Mouse (Mus musculus) MEL (cell line): ENCODE results near the gene Nlrp4a. TPM values are rescaled to one million over a fixed set of nuclear protein-coding genes. Genes with fewer than 3 reads are reported as not detected.
"Not testable (repeated sequence)": the region's sequence is repeated elsewhere in the genome, so short reads cannot be mapped to it uniquely, and the experiment has no call there.

Experiments
- DNase-seq: peaks from one replicate; pipeline ENCODE4 v3.0.0; 2011; ENCODE audit warnings: low read depth, low spot score
- H3K27ac ChIP-seq: 2 replicates; pipeline ENCODE4 v1.5.1; 2012; ENCODE audit warnings: low read depth, mild to moderate bottlenecking, control low read depth, low read length, moderate library complexity; ENCODE audit not compliant: control insufficient read depth
- H3K27me3 ChIP-seq, 2 experiments: fragments of 150-350 bp in 1 of 2; sonication (generic) in 1 of 2; 2 replicates each; pipeline ENCODE4 v1.6.1; 2012; ENCODE audit warnings: low read length in 2 of 2, mild to moderate bottlenecking in 2 of 2, improper control_type of control experiment in 1 of 2, moderate library complexity in 1 of 2; ENCODE audit not compliant: insufficient read depth in 2 of 2, control insufficient read depth in 1 of 2
- H3K36me3 ChIP-seq, 2 experiments: 2 replicates each; pipeline ENCODE4 v1.6.1; 2012 to 2014; ENCODE audit warnings: low read length in 2 of 2, improper control_type of control experiment in 1 of 2, inconsistent platforms in 1 of 2, mild to moderate bottlenecking in 1 of 2; ENCODE audit not compliant: insufficient read depth in 2 of 2, control insufficient read depth in 1 of 2
- H3K4me1 ChIP-seq, 2 experiments: fragments of 150-350 bp in 1 of 2; sonication (generic) in 1 of 2; 2 replicates each; pipeline ENCODE4 v1.6.1; 2012; ENCODE audit warnings: low read length in 2 of 2, improper control_type of control experiment in 1 of 2, mild to moderate bottlenecking in 1 of 2; ENCODE audit not compliant: insufficient read depth in 2 of 2, control insufficient read depth in 1 of 2
- H3K4me3 ChIP-seq, 2 experiments: fragments of 150-350 bp in 1 of 2; sonication (generic) in 1 of 2; 2 replicates each; pipeline ENCODE4 v1.5.1; 2012; ENCODE audit warnings: low read depth in 2 of 2, low read length in 2 of 2, mild to moderate bottlenecking in 2 of 2, moderate library complexity in 2 of 2, control low read depth in 1 of 2, improper control_type of control experiment in 1 of 2; ENCODE audit not compliant: control insufficient read depth in 1 of 2, insufficient read depth in 1 of 2
- H3K79me2 ChIP-seq: 2 replicates; pipeline ENCODE4 v1.6.1; 2012; ENCODE audit warnings: mild to moderate bottlenecking, low read length, moderate library complexity; ENCODE audit not compliant: control insufficient read depth, poor library complexity, insufficient read depth
- H3K9ac ChIP-seq: 2 replicates; pipeline ENCODE4 v1.6.1; 2012; ENCODE audit warnings: low read depth, mild to moderate bottlenecking, control low read depth, low read length, moderate library complexity; ENCODE audit not compliant: control insufficient read depth, poor library complexity, severe bottlenecking
- H3K9me3 ChIP-seq: fragments of 150-350 bp; sonication (generic); replicated peaks from 2 replicates; pipeline ENCODE4 v1.6.1; 2012; ENCODE audit warnings: mild to moderate bottlenecking, low read length, improper control_type of control experiment, moderate library complexity; ENCODE audit not compliant: insufficient read depth
- BHLHE40 ChIP-seq: IDR thresholded peaks from 2 replicates; pipeline ENCODE4 v1.6.1; 2012; ENCODE audit warnings: low read depth, mild to moderate bottlenecking, inconsistent platforms, low read length, improper control_type of control experiment, borderline replicate concordance
- GABPA ChIP-seq: IDR thresholded peaks from 2 replicates; pipeline ENCODE4 v1.6.1; 2012; ENCODE audit warnings: low read depth, mild to moderate bottlenecking, inconsistent platforms, low read length, improper control_type of control experiment, moderate library complexity
- SIN3A ChIP-seq: IDR thresholded peaks from 2 replicates; pipeline ENCODE4 v1.6.1; 2012; ENCODE audit warnings: low read length, improper control_type of control experiment, inconsistent platforms
- polyA plus RNA-seq, 2 experiments: library from polyadenylated mRNA; stranded (reverse) in 1 of 2; unstranded in 1 of 2; fragments of >175 nt in 1 of 2; fragments of >200 nt in 1 of 2; gene quantifications; 2 replicates each; pipeline versions ENCODE4 v1.2.1 to v1.2.4; 2012; ENCODE audit warnings: low replicate concordance in 2 of 2, low read depth in 1 of 2; ENCODE audit not compliant: insufficient read length in 2 of 2, insufficient read depth in 1 of 2, missing spikeins in 1 of 2
- total RNA-seq: library from RNA; depleted of rRNA; stranded (reverse); fragments of 300-350 nt; gene quantifications from 2 replicates; pipeline ENCODE4 v1.2.3, GENCODE M21; 2012; rRNA removed

Nlrp4a gene
- total and polyA plus RNA-seq, 3 experiments: not detected

GRCm38 (mm10) chr7:26476690-26477089, 41.8 kb downstream of the Nlrp4a start:
- no peak for DNase-seq
- no peaks in the 10 kb centered on the region for H3K9me3 ChIP-seq
- no peaks in the 10 kb centered on the region for H3K27me3 ChIP-seq
- no peaks in the 10 kb centered on the region for H3K79me2 ChIP-seq
- no peak overlapping the region for H3K4me3 ChIP-seq
- H3K9ac ChIP-seq: no peak overlapping the region
- H3K36me3 ChIP-seq: no peaks in the 10 kb centered on the region
- H3K4me1 ChIP-seq: no peaks in the 10 kb centered on the region
- no peak overlapping the region for H3K27ac ChIP-seq
- no peak for TF ChIP-seq BHLHE40
- no peak for TF ChIP-seq SIN3A
- no peak for TF ChIP-seq GABPA

GRCm38 (mm10) chr7:26489514-26489913, 54.6 kb downstream of the Nlrp4a start:
- H3K4me1 ChIP-seq, H3K4me3 ChIP-seq, H3K27ac ChIP-seq, H3K79me2 ChIP-seq, H3K27me3 ChIP-seq, H3K9me3 ChIP-seq, H3K36me3 ChIP-seq, H3K9ac ChIP-seq: not testable (repeated sequence)
- peak; percentile 58; the same call in 1 of the 2 replicates for TF ChIP-seq SIN3A
- DNase-seq: peak; percentile 29

Other genes starting within 250 kb of the Nlrp4a start
- not detected in 2 replicates for gene Vmn1r184, start 174.8 kb upstream of the Nlrp4a start, total RNA-seq
- gene Vmn1r184, start 174.8 kb upstream of the Nlrp4a start, polyA plus RNA-seq: not detected
- gene Cyp2a4, start 127.9 kb upstream of the Nlrp4a start, total RNA-seq: not detected in 2 replicates
- not detected for gene Cyp2a4, start 127.9 kb upstream of the Nlrp4a start, polyA plus RNA-seq
- not detected in 2 replicates for gene Nlrp9c, start 31.4 kb upstream of the Nlrp4a start, total RNA-seq
- gene Nlrp9c, start 31.4 kb upstream of the Nlrp4a start, polyA plus RNA-seq: not detected
- gene Nlrp9a, start 99.9 kb downstream of the Nlrp4a start, total RNA-seq: not detected in 2 replicates
- gene Nlrp9a, start 99.9 kb downstream of the Nlrp4a start, polyA plus RNA-seq: not detected
- not detected in 2 replicates for gene Vmn1r185, start 183.4 kb downstream of the Nlrp4a start, total RNA-seq
- gene Vmn1r185, start 183.4 kb downstream of the Nlrp4a start, polyA plus RNA-seq: not detected